Comparison of ENCODE assay signal across 8 mouse cellular contexts in genomic region chr6:108417508-108417907, GRCm38 (mm10).
DNase-seq lines count a peak whose midpoint lies in the region; ATAC-seq and TF ChIP-seq lines count a peak whose summit lies in the region.

No protein-coding gene starts in this region.

- H3K27me3 ChIP-seq in ES-Bruce4 (ENCODE audit: control insufficient read depth, insufficient read depth, low read length, poor library complexity, severe bottlenecking): no peaks in the 10 kb centered on the region
- no peaks in the 10 kb centered on the region for H3K27me3 ChIP-seq in embryonic facial prominence, embryonic 14.5 days (replicated peaks; ENCODE audit: control insufficient read depth, insufficient read depth, low read length)
- H3K27me3 ChIP-seq in hindbrain, embryonic 10.5 days (ENCODE audit: insufficient read depth, poor library complexity, severe bottlenecking): no peaks in the 10 kb centered on the region

- peak; percentile 82 for TF ChIP-seq CTCF in ES-Bruce4 (IDR thresholded peaks at IDR 0.05; ENCODE audit: low read depth, low read length)

- ATAC-seq in embryonic facial prominence, embryonic 14.5 days (ENCODE audit: low read depth): peak; percentile 91
- ATAC-seq in erythroid progenitor cell, adult 5-6 weeks (replicated peaks; ENCODE audit: low FRiP score, poor library complexity, severe bottlenecking): no peak

- H3K4me3 ChIP-seq in ES-Bruce4 (ENCODE audit: low read depth, low read length): no peak overlapping the region
- H3K4me3 ChIP-seq in embryonic facial prominence, embryonic 14.5 days (ENCODE audit: low read depth, low read length): no peak overlapping the region
- no peak overlapping the region for H3K4me3 ChIP-seq in hindbrain, embryonic 10.5 days

- DNase-seq in adrenal gland, postnatal 25 days: peak; percentile 61
- peak; percentile 74 for DNase-seq in embryonic facial prominence, embryonic 14.5 days (ENCODE audit: low spot score)
- peak; percentile 51 for DNase-seq in hindbrain, embryonic 10.5 days (ENCODE audit: low spot score)
- peak; percentile 40 for DNase-seq in layer of hippocampus, adult 9-10 months (ENCODE audit: low spot score)
- DNase-seq in lung, postnatal 25 days (ENCODE audit: low spot score): peak; percentile 50
- peak; percentile 74 for DNase-seq in retina, postnatal 1 day

- H3K9ac ChIP-seq in ES-Bruce4 (ENCODE audit: low read depth, poor library complexity, severe bottlenecking): no peak overlapping the region
- H3K9ac ChIP-seq in embryonic facial prominence, embryonic 14.5 days (ENCODE audit: low read depth, low read length): no peak overlapping the region

- no peaks in the 10 kb centered on the region for H3K9me3 ChIP-seq in ES-Bruce4 (replicated peaks; ENCODE audit: control insufficient read depth, insufficient read depth, low read length, poor library complexity, severe bottlenecking)
- H3K9me3 ChIP-seq in embryonic facial prominence, embryonic 14.5 days (ENCODE audit: control insufficient read depth, low read length): no peaks in the 10 kb centered on the region
- H3K9me3 ChIP-seq in hindbrain, embryonic 10.5 days: no peaks in the 10 kb centered on the region

- no peak for TF ChIP-seq EP300 in ES-Bruce4 (IDR thresholded peaks at IDR 0.05; ENCODE audit: insufficient read depth, low read depth, low read length)

- WGBS in embryonic facial prominence, embryonic 14.5 days: 46% methylated on average over 8 of the region's 8 CpGs
- 57% methylated on average over 8 of the region's 8 CpGs for WGBS in hindbrain, embryonic 10.5 days

- no peak for TF ChIP-seq POLR2A in ES-Bruce4 (IDR thresholded peaks at IDR 0.05; ENCODE audit: insufficient read depth, low read length)

- H3K4me2 ChIP-seq in embryonic facial prominence, embryonic 14.5 days (ENCODE audit: low read depth, low read length): no peak overlapping the region

- no peak overlapping the region for H3K27ac ChIP-seq in ES-Bruce4 (ENCODE audit: insufficient read depth, low read length)
- no peak overlapping the region for H3K27ac ChIP-seq in embryonic facial prominence, embryonic 14.5 days (replicated peaks; ENCODE audit: low read depth, low read length)
- no peak overlapping the region for H3K27ac ChIP-seq in hindbrain, embryonic 10.5 days

- no peaks in the 10 kb centered on the region for H3K4me1 ChIP-seq in ES-Bruce4 (ENCODE audit: control insufficient read depth, insufficient read depth, low read length)
- no peaks in the 10 kb centered on the region for H3K4me1 ChIP-seq in embryonic facial prominence, embryonic 14.5 days (ENCODE audit: control insufficient read depth, insufficient read depth, low read length)
- no peaks in the 10 kb centered on the region for H3K4me1 ChIP-seq in hindbrain, embryonic 10.5 days (replicated peaks)

- peaks cover 18% of the 10 kb centered on the region for H3K36me3 ChIP-seq in ES-Bruce4 (ENCODE audit: control insufficient read depth, insufficient read depth, low read length, poor library complexity, severe bottlenecking)
- H3K36me3 ChIP-seq in embryonic facial prominence, embryonic 14.5 days (ENCODE audit: control insufficient read depth, insufficient read depth, low read length): 0 out of 2 replicates have a peak, but pooled peaks cover 5% of the 10 kb centered on the region
- peaks cover 29% of the 10 kb centered on the region; the same call in 1 of the 2 replicates for H3K36me3 ChIP-seq in hindbrain, embryonic 10.5 days
